Mouse (Mus musculus) neural tube, embryonic 13.5 days (tissue): ENCODE measurements around the gene Gm44511. TPM values are rescaled to one million over a fixed set of nuclear protein-coding genes. Genes with fewer than 3 reads are reported as not detected.
A peak's percentile ranks its signal among the peaks of the same experiment; 100 is the strongest.

ENCODE experiments used
- ATAC-seq: fragments of 200-750 bp; cut with Nextera tagmentation; 2 replicates; pipeline ENCODE4 v1.8.0; 2017; ENCODE audit warnings: low read depth, mild to moderate bottlenecking, moderate TSS enrichment, moderate library complexity
- H3K27ac ChIP-seq: fragments of 300-500 bp; sonication (generic); replicated peaks from 2 replicates; pipeline ENCODE4 v1.5.1; 2015; ENCODE audit warnings: moderate library complexity, mild to moderate bottlenecking, inconsistent platforms
- H3K27me3 ChIP-seq: fragments of 300-500 bp; sonication (generic); 2 replicates; pipeline ENCODE4 v1.6.1; 2015; ENCODE audit warnings: mild to moderate bottlenecking, inconsistent platforms
- H3K36me3 ChIP-seq: fragments of 300-500 bp; sonication (generic); 2 replicates; pipeline ENCODE4 v1.6.1; 2015; ENCODE audit warnings: mild to moderate bottlenecking, inconsistent platforms
- H3K4me1 ChIP-seq: fragments of 300-500 bp; sonication (generic); replicated peaks from 2 replicates; pipeline ENCODE4 v1.6.1; 2015; ENCODE audit warnings: inconsistent platforms
- H3K4me2 ChIP-seq: fragments of 300-500 bp; sonication (generic); 2 replicates; pipeline ENCODE4 v1.6.1; 2015; ENCODE audit warnings: inconsistent platforms, mild to moderate bottlenecking, moderate library complexity
- H3K4me3 ChIP-seq: fragments of 300-500 bp; sonication (generic); 2 replicates; pipeline ENCODE4 v1.5.1; 2015; ENCODE audit warnings: mild to moderate bottlenecking, inconsistent platforms
- H3K9ac ChIP-seq: fragments of 300-500 bp; sonication (generic); 2 replicates; pipeline ENCODE4 v1.6.1; 2015; ENCODE audit warnings: moderate library complexity, mild to moderate bottlenecking, inconsistent platforms
- H3K9me3 ChIP-seq: fragments of 300-500 bp; sonication (generic); 2 replicates; pipeline ENCODE4 v1.6.1; 2016; ENCODE audit warnings: inconsistent platforms
- WGBS: fragments of 180-500 bp; shearing (Covaris S2); methylation state at CpG from one replicate; pipeline ENCODE4 v1.1.7; 2015; 5-methylcytosine and 5-hydroxymethylcytosine counted together
- polyA plus RNA-seq: library from polyadenylated mRNA; unstranded; fragments of >200 nt; fragmentation: Nextera tagmentation; extraction: Ambion mirVana; gene quantifications from 2 replicates; pipeline ENCODE4 v1.2.1, GENCODE M21; 2015

The Gm44511 gene
- polyA plus RNA-seq, 1 experiment from 2014 or later, result not detected

DNA sequence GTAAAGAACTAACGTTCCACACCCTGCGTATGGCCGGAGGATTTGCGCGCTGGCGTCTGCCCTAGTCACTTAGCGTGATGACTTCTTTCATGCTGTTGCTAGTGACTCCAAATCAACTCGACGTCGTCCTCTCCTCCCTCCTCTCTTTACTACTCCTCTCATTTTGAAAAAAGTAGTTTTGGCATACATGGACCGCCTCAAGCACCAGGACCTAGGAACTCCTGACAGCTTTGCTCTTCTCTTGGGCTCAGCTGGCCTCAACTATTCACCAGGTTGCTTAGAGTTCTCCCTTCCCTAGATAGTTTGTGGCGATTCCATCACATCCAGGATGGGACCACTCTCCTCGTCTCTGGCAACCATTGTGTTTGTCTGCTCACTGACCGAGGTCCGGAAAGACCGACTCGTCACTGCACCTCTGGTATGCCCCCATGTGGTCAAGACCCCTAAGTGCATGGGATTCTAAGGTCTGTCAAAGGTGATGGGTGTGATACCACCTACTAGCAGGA lies 13.2 kb upstream of the Gm44511 start:
- H3K4me3 ChIP-seq, result peak overlapping the region; percentile 78
- WGBS, result 0% methylated on average over 17 of the region's 17 CpGs
- H3K36me3 ChIP-seq, result no peaks in the 10 kb centered on the region
- peaks cover 20% of the 10 kb centered on the region for H3K4me1 ChIP-seq
- H3K27me3 ChIP-seq, result no peaks in the 10 kb centered on the region
- H3K9ac ChIP-seq, result peak overlapping the region; percentile 61
- peak overlapping the region; percentile 89 for H3K27ac ChIP-seq
- peak overlapping the region; percentile 58 for H3K4me2 ChIP-seq
- no peak for ATAC-seq
- no peaks in the 10 kb centered on the region for H3K9me3 ChIP-seq

DNA sequence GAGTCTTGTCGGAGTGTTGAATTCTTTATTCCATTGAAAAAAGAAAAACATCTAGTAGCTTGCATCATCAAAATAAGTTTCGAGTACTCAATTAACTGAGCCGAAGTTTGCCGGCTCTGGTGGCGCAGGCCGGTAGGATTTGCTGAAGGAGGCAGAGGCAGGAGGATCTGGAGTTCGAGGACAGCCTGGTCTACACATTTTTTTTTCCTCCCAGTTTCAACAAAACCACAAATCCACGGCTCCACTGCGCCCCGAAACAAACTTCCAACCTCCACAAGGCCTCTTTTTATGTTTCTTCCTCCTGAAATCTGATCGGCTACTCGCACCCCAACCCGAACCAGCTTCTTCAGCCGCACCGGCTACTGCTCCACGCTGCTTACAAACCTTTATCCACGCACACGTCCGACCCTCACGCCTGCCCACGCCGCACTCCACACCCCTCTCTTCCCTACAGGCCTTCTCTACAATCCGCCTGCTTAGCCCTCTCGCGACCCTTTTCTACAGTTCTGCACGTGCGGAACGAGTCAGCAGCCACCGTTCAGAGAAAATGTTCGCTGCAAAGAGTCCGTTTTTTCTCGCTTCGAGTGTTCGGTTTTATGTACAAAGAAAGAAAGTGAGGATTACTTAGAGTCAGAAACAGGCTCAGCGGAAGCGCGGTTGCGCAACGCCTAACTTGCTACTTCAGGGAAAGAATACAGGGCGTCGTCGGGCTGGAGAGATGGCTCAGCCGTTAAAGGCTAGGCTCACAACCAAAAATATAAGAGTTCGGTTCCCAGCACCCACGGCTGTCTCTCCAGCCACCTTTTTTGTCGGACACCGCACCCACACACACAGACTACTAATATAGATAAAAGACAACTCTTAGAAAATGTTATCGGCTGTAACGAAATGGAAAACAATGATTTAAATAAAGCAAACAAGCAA lies 12.5 kb upstream of the Gm44511 start:
- WGBS, result under 1% methylated on average over 49 of the region's 49 CpGs
- peak overlapping the region; percentile 87 for H3K9ac ChIP-seq

DNA sequence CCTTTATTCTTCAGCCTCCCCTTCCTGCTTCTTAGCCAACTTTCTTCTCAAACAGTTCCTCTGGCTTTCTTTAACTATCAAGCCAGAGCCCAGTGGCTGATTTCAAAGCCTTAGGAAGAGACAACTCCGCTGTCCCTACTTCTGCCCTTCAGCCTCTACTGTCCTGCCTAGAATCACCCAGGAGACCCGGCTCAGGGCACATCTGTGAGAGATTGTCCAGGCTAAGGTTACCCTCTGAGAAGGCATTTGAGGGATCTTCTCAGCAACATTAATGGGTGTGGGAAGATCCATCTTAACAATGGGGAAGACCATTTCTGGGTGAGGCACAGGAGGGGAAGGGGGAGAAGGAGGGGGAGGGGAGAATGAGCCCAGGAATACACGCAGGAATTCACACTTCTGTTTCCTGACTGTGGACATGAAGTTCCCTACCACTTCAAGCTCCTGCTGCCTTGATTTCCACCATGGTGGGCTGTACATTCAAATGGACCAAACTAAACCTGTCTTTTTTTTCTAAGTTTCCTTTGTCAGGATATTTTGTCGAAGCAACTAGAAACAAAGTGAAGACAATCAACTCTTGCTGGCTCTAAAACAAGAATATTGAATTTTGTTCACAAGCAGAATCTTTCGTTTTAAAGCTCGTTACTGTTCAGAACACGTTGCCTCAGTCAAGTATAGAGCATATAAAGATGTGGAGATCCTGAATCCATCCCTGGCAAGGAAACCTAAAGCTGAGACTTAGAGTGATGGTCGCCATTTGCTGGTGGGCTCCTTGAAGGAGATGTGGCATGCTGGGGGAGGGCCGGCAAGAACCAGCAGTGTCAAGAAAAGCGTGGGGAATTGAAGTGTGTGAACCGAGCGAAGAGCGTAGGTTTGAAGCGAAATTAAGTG lies 11.6 kb upstream of the Gm44511 start:
- peak; percentile 48 for ATAC-seq
- Histone ChIP-seq H3K27me3 (no peaks in the 10 kb centered on the region), H3K4me3 (peak overlapping the region; percentile 78), H3K4me2 (peak overlapping the region; percentile 58), H3K27ac (peak overlapping the region; percentile 84), H3K36me3 (no peaks in the 10 kb centered on the region), H3K4me1 (peaks cover 16% of the 10 kb centered on the region), H3K9ac (peak overlapping the region; percentile 70), H3K9me3 (no peaks in the 10 kb centered on the region)
- 1% methylated on average over 14 of the region's 14 CpGs for WGBS

More for the DNA sequence above, 12.5 kb upstream of the Gm44511 start:
- Histone ChIP-seq H3K9me3 (no peaks in the 10 kb centered on the region), H3K27ac (peak overlapping the region; percentile 89), H3K36me3 (no peaks in the 10 kb centered on the region), H3K4me2 (peak overlapping the region; percentile 58), H3K27me3 (no peaks in the 10 kb centered on the region), H3K4me3 (peak overlapping the region; percentile 78), H3K4me1 (peaks cover 16% of the 10 kb centered on the region)
- peak; percentile 54 for ATAC-seq

DNA sequence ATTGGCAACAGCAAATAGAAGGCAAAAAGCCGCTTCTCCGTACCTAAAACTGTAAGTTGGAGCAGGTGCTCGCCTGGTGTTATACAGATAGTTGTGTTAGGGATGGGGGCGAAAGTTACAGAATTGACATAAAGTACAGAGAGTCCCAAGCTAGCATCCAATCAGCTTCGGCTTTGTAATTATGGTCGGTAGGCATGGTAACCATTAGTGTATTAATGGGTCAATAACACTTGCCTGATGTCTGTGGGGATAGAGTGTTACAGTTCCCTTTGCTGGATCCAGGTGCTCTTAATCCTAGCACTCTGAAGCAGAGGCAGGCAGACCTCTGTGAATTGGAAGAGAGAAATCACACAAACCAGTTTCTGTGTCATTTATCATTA lies 10.8 kb upstream of the Gm44511 start:
- Histone ChIP-seq H3K9ac (no peak overlapping the region), H3K36me3 (no peaks in the 10 kb centered on the region), H3K9me3 (no peaks in the 10 kb centered on the region), H3K4me2 (peak overlapping the region; percentile 58), H3K4me3 (peak overlapping the region; percentile 78), H3K27ac (peak overlapping the region; percentile 84; the same call in 1 of the 2 replicates), H3K27me3 (no peaks in the 10 kb centered on the region), H3K4me1 (peaks cover 12% of the 10 kb centered on the region)
- WGBS, result 87% methylated on average over 6 of the region's 6 CpGs
- no peak for ATAC-seq

DNA sequence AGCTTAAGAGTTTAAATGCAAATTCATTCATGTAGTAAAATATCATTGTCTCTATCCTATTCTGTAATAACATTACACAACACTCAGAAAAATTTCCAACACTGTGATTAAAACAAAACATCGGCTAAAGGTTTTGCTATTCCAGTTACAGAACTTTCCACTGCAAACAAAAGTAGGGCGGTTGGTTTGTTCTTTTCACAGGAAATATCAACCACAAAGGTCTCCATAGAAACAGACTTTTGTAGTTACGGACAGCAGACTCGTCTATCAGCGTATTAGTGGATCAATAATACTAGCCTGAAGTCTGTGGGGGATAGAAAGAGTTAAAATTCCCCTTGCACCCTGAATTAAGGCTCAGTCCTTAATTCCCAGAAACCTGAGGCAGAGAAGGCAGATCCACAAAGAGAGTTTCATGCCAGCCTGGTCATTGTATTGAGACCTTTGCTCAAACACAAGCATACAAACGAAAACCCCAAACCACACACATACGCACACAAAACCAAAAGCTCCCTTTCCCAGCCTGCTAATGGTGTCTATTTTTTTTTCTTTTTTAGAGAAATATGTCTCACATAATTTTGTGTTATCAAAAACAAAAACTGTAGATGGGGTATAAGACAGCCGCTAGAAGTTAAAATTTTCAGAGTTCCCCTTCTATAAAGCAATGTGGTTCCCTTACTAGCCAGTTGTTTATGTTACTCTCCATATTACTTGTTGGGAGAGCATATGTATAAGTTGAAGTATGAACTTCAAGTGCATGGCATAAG lies 10.3 kb upstream of the Gm44511 start:
- ATAC-seq, result no peak
- no peaks in the 10 kb centered on the region for H3K9me3 ChIP-seq
- WGBS, result 79% methylated on average over 8 of the region's 8 CpGs
- H3K27me3 ChIP-seq, result no peaks in the 10 kb centered on the region
- H3K9ac ChIP-seq, result no peak overlapping the region
- H3K36me3 ChIP-seq, result no peaks in the 10 kb centered on the region
- no peak overlapping the region for H3K4me2 ChIP-seq
- peaks cover 8% of the 10 kb centered on the region for H3K4me1 ChIP-seq
- no peak overlapping the region for H3K27ac ChIP-seq
- H3K4me3 ChIP-seq, result no peak overlapping the region

DNA sequence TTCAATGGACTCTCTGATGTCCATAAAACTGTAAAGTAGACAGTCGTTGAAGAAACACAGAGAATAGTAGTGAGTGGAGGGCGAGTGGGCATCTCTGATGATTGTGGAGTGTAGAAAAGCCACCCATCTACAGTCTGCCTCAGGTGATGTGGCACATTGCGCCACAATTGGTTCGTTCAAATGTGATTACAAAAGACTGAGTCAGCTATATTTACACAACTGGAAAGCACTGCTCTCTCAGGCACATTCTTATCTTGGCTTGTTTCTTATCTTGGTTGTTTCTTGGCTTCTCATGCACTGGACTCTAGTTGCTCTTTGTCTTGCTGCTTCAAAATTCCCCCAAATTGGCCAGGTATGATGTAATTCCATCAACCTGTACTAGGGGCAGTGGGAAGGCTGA lies 9.5 kb upstream of the Gm44511 start:
- H3K4me1 ChIP-seq, result peaks cover 8% of the 10 kb centered on the region
- no peaks in the 10 kb centered on the region for H3K36me3 ChIP-seq
- 91% methylated on average over 4 of the region's 4 CpGs for WGBS
- H3K9me3 ChIP-seq, result no peaks in the 10 kb centered on the region
- no peak for ATAC-seq
- H3K4me3 ChIP-seq, result no peak overlapping the region
- H3K4me2 ChIP-seq, result no peak overlapping the region
- H3K27ac ChIP-seq, result no peak overlapping the region
- H3K27me3 ChIP-seq, result no peaks in the 10 kb centered on the region
- no peak overlapping the region for H3K9ac ChIP-seq

DNA sequence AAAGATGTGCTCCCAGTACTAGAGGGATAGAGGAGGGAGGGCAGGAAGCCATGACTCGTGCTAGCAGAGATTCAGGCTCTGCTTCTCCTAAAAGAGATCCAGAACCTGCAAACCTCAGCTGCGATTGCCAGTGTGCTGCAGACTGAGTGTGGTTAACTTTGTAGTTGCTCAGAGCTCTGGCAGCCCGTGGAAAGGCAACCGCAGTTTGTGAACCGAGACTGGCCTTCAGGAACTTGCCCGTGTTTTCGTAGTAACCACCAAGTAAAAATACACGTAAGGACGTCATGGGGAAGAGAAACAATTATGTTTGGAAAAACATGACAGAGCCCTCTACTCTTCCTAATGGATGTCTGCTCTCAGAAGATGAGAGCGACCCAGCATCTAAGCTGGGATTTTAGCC lies 6.9 kb upstream of the Gm44511 start:
- H3K4me2 ChIP-seq, result no peak overlapping the region
- no peaks in the 10 kb centered on the region for H3K36me3 ChIP-seq
- no peak overlapping the region for H3K4me3 ChIP-seq
- no peak overlapping the region for H3K9ac ChIP-seq
- 87% methylated on average over 10 of the region's 10 CpGs for WGBS
- H3K27ac ChIP-seq, result no peak overlapping the region
- H3K27me3 ChIP-seq, result no peaks in the 10 kb centered on the region
- ATAC-seq, result no peak
- H3K4me1 ChIP-seq, result no peaks in the 10 kb centered on the region; the same call in 1 of the 2 replicates
- H3K9me3 ChIP-seq, result no peaks in the 10 kb centered on the region

DNA sequence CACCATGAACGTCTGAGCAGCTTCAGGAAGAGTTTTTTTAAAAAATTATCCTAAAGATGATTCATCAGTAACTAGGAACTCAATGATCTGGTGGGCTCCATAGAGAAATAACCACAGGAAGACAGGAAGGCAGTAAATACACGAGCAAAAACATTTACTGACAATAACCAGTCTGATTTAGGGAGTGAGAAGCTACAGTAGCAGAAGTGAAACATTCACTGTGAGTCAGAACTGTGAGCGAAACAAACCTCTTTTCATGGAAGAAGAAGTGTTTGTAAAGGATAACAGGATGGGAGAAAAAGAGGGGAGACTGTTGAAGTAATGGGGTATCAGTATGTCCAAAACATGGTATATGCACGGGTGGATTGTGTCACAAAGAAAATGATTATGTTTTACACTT lies 3.7 kb upstream of the Gm44511 start:
- no peaks in the 10 kb centered on the region for H3K4me1 ChIP-seq
- no peak overlapping the region for H3K4me2 ChIP-seq
- H3K9ac ChIP-seq, result no peak overlapping the region
- no peak overlapping the region for H3K27ac ChIP-seq
- no peak for ATAC-seq
- no peaks in the 10 kb centered on the region for H3K36me3 ChIP-seq
- no peak overlapping the region for H3K4me3 ChIP-seq
- H3K27me3 ChIP-seq, result no peaks in the 10 kb centered on the region
- H3K9me3 ChIP-seq, result no peaks in the 10 kb centered on the region
- WGBS, result 66% methylated on average over 4 of the region's 4 CpGs

DNA sequence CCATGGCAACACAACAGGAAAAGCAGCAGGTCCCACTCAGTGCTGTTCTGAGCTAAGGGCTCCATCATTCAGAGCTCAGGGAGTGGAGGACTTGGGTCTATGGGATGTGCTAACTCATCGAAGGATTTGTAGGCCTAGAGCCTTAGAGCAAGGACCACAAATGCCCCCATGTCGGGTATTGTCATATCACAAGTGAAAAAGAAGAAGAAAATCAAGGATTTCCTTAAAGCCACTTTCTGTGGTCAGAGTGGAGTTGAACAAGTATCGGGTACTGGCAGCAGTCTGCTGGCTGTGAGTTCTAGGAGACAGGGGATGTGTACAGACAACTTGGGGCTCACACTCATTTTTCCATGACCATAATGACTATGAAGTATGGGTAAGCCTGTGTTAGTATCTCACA lies 666 bp upstream of the Gm44511 start:
- no peak for ATAC-seq
- no peaks in the 10 kb centered on the region for H3K27me3 ChIP-seq
- H3K4me3 ChIP-seq, result no peak overlapping the region
- no peak overlapping the region for H3K27ac ChIP-seq
- H3K9me3 ChIP-seq, result no peaks in the 10 kb centered on the region
- H3K9ac ChIP-seq, result no peak overlapping the region
- WGBS, result 79% methylated on average over 3 of the region's 3 CpGs
- H3K36me3 ChIP-seq, result no peaks in the 10 kb centered on the region
- H3K4me2 ChIP-seq, result no peak overlapping the region
- no peaks in the 10 kb centered on the region for H3K4me1 ChIP-seq

DNA sequence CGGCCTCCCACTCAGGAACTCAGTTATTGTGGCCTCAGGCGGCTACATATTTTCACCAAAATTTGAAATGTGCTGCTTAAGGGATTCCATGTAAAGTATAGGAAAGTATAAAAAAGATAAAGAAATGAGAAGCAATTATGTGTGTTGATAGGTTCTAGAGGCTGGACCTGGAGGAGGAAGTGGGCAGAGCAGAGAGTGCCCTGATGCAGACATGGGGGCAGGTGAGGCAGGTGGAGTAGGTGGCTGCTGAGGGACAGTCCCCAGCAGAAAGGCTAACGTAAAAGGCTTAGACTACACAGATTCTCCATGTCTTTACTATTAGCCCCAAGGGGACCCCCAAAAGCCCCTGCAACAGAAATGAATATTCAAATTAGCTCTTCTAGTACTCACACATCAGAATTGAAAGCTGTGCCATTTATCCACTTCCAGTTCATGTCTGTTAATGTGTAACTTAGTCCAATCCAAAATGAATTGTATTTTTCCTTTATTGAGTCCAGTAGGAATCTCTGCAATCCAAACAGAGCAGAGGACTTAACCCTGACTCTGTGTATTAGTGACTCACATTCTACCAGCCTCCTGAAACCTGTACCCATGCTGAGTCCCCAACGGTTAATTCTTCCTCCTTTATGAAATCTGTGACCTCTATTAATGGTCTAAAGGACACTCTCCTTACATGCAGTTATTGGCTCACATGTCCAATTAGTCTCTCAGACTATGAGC lies 7.9 kb downstream of the Gm44511 start:
- Histone ChIP-seq H3K27me3 (no peaks in the 10 kb centered on the region), H3K4me2 (no peak overlapping the region), H3K4me1 (no peaks in the 10 kb centered on the region), H3K4me3 (no peak overlapping the region), H3K9me3 (no peaks in the 10 kb centered on the region), H3K27ac (no peak overlapping the region), H3K36me3 (no peaks in the 10 kb centered on the region), H3K9ac (no peak overlapping the region)
- 74% methylated on average over 4 of the region's 4 CpGs for WGBS
- ATAC-seq, result no peak

DNA sequence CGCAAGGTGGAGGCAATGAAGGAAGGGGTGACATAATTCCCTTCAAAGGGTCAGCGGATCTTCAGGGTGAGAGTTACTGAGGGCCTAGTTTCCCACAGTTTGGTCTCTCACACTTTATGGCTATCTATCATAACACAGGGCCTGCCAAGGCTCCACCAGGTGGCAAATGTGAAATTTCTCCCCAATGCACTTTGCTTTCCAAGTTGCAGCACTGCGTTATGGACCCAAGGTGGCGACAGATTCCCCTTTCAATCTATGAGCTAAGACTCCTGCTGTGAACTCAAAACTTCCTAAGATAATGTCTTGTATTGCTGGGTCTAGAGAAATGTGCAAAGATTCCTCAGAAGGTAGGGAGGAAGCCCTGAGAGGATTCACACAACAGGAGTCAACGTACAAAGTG lies 17.6 kb downstream of the Gm44511 start:
- Histone ChIP-seq H3K27ac (no peak overlapping the region), H3K4me3 (no peak overlapping the region), H3K9me3 (no peaks in the 10 kb centered on the region), H3K27me3 (no peaks in the 10 kb centered on the region), H3K9ac (no peak overlapping the region), H3K4me1 (no peaks in the 10 kb centered on the region; the same call in 1 of the 2 replicates), H3K4me2 (no peak overlapping the region), H3K36me3 (no peaks in the 10 kb centered on the region)
- ATAC-seq, result no peak
- WGBS, result 88% methylated on average over 5 of the region's 5 CpGs
